Mouse (Mus musculus): ENCODE data around the gene Fndc8.

DNA sequence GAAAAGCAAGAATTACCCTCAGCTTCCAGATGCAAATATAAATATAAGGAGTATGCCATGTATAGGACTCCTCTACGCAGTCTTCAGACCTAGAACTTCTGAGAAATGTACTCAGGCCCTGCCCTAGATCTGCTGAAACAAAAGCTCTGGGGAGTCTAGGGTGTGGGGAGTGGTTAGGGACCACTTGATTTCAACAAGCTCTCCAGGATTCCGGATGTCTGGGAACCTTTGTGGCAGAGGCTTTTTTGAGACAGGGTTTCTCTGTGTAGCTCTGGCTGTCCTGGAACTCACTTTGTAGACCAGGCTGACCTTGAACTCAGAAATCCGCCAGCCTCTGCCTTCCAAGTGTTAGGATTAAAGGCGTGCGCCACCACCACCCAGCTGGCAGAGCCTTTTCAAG lies 13.9 kb downstream of the Fndc8 start:
- TF ChIP-seq POLR2A (IDR thresholded peaks at IDR 0.05; ENCODE audit: low read depth, low read length) (no peak), CTCF (conservative IDR thresholded peaks at IDR 0.05 in 1 of 2, IDR thresholded peaks at IDR 0.05 in 1 of 2; ENCODE audit: low read depth in 2 of 2, low read length in 2 of 2) (no peak), ZC3H11A (IDR thresholded peaks at IDR 0.05; ENCODE audit: low read depth, low read length) (no peak)

Data from CH12.LX (cell line).